Mouse (Mus musculus) MEL (cell line): ENCODE data around the gene Atp6v1g1. TPM values are rescaled to one million over a fixed set of nuclear protein-coding genes. Genes with fewer than 3 reads are reported as not detected.

ENCODE experiments used
- DNase-seq: peaks from one replicate; pipeline ENCODE4 v3.0.0; 2011; ENCODE audit warnings: low read depth, low spot score
- H3K27ac ChIP-seq: 2 replicates; pipeline ENCODE4 v1.5.1; 2012; ENCODE audit warnings: low read depth, mild to moderate bottlenecking, control low read depth, low read length, moderate library complexity; ENCODE audit not compliant: control insufficient read depth
- H3K27me3 ChIP-seq, 2 experiments: fragments of 150-350 bp in 1 of 2; sonication (generic) in 1 of 2; 2 replicates each; pipeline ENCODE4 v1.6.1; 2012; ENCODE audit warnings: low read length in 2 of 2, mild to moderate bottlenecking in 2 of 2, improper control_type of control experiment in 1 of 2, moderate library complexity in 1 of 2; ENCODE audit not compliant: insufficient read depth in 2 of 2, control insufficient read depth in 1 of 2
- H3K36me3 ChIP-seq, 2 experiments: 2 replicates each; pipeline ENCODE4 v1.6.1; 2012 to 2014; ENCODE audit warnings: low read length in 2 of 2, improper control_type of control experiment in 1 of 2, inconsistent platforms in 1 of 2, mild to moderate bottlenecking in 1 of 2; ENCODE audit not compliant: insufficient read depth in 2 of 2, control insufficient read depth in 1 of 2
- H3K4me1 ChIP-seq, 2 experiments: fragments of 150-350 bp in 1 of 2; sonication (generic) in 1 of 2; 2 replicates each; pipeline ENCODE4 v1.6.1; 2012; ENCODE audit warnings: low read length in 2 of 2, improper control_type of control experiment in 1 of 2, mild to moderate bottlenecking in 1 of 2; ENCODE audit not compliant: insufficient read depth in 2 of 2, control insufficient read depth in 1 of 2
- H3K4me3 ChIP-seq, 2 experiments: fragments of 150-350 bp in 1 of 2; sonication (generic) in 1 of 2; 2 replicates each; pipeline ENCODE4 v1.5.1; 2012; ENCODE audit warnings: low read depth in 2 of 2, low read length in 2 of 2, mild to moderate bottlenecking in 2 of 2, moderate library complexity in 2 of 2, control low read depth in 1 of 2, improper control_type of control experiment in 1 of 2; ENCODE audit not compliant: control insufficient read depth in 1 of 2, insufficient read depth in 1 of 2
- H3K79me2 ChIP-seq: 2 replicates; pipeline ENCODE4 v1.6.1; 2012; ENCODE audit warnings: mild to moderate bottlenecking, low read length, moderate library complexity; ENCODE audit not compliant: control insufficient read depth, poor library complexity, insufficient read depth
- H3K9ac ChIP-seq: 2 replicates; pipeline ENCODE4 v1.6.1; 2012; ENCODE audit warnings: low read depth, mild to moderate bottlenecking, control low read depth, low read length, moderate library complexity; ENCODE audit not compliant: control insufficient read depth, poor library complexity, severe bottlenecking
- H3K9me3 ChIP-seq: fragments of 150-350 bp; sonication (generic); replicated peaks from 2 replicates; pipeline ENCODE4 v1.6.1; 2012; ENCODE audit warnings: mild to moderate bottlenecking, low read length, improper control_type of control experiment, moderate library complexity; ENCODE audit not compliant: insufficient read depth
- CHD1 ChIP-seq: IDR thresholded peaks from 2 replicates; pipeline ENCODE4 v1.6.1; 2012; ENCODE audit warnings: low read depth, mild to moderate bottlenecking, inconsistent platforms, low read length, improper control_type of control experiment
- E2F4 ChIP-seq: IDR thresholded peaks from 2 replicates; pipeline ENCODE4 v1.6.1; 2011; ENCODE audit warnings: low read depth, low read length, improper control_type of control experiment, borderline replicate concordance
- ETS1 ChIP-seq: IDR thresholded peaks from 2 replicates; pipeline ENCODE4 v1.6.1; 2012; ENCODE audit warnings: low read depth, mild to moderate bottlenecking, inconsistent platforms, low read length, improper control_type of control experiment, moderate library complexity
- GATA1 ChIP-seq: IDR thresholded peaks from 2 replicates; pipeline ENCODE4 v1.6.1; 2011; ENCODE audit warnings: low read depth, low read length, improper control_type of control experiment
- KAT2A ChIP-seq: conservative IDR thresholded peaks from 2 replicates; pipeline ENCODE4 v1.6.1; 2012; ENCODE audit warnings: low read depth, low read length, improper control_type of control experiment, inconsistent platforms
- MAFK ChIP-seq: IDR thresholded peaks from 2 replicates; pipeline ENCODE4 v1.6.1; 2011; ENCODE audit warnings: low read depth, mild to moderate bottlenecking, low read length, improper control_type of control experiment, borderline replicate concordance
- MYB ChIP-seq: IDR thresholded peaks from 2 replicates; pipeline ENCODE4 v1.6.1; 2011; ENCODE audit warnings: mild to moderate bottlenecking, low read depth, low read length, improper control_type of control experiment
- NELFE ChIP-seq: IDR thresholded peaks from 2 replicates; pipeline ENCODE4 v1.6.1; 2011; ENCODE audit warnings: low read depth, low read length, improper control_type of control experiment
- POLR2AphosphoS2 ChIP-seq: IDR thresholded peaks from 2 replicates; pipeline ENCODE4 v1.6.1; 2011; ENCODE audit warnings: low read length, improper control_type of control experiment
- RAD21 ChIP-seq: IDR thresholded peaks from 2 replicates; pipeline ENCODE4 v1.6.1; 2011; ENCODE audit warnings: mild to moderate bottlenecking, low read depth, low read length, improper control_type of control experiment
- SIN3A ChIP-seq: IDR thresholded peaks from 2 replicates; pipeline ENCODE4 v1.6.1; 2012; ENCODE audit warnings: low read length, improper control_type of control experiment, inconsistent platforms
- SMC3 ChIP-seq: IDR thresholded peaks from 2 replicates; pipeline ENCODE4 v1.6.1; 2011; ENCODE audit warnings: low read depth, low read length, improper control_type of control experiment
- TAL1 ChIP-seq: IDR thresholded peaks from 2 replicates; pipeline ENCODE4 v1.6.1; 2012; ENCODE audit warnings: mild to moderate bottlenecking, inconsistent platforms, low read length, moderate library complexity, mixed read lengths
- TBP ChIP-seq: IDR thresholded peaks from 2 replicates; pipeline ENCODE4 v1.8.0; 2011; ENCODE audit warnings: low read depth, low read length, improper control_type of control experiment
- UBTF ChIP-seq: IDR thresholded peaks from 2 replicates; pipeline ENCODE4 v1.6.1; 2012; ENCODE audit warnings: low read depth, mild to moderate bottlenecking, inconsistent platforms, low read length, improper control_type of control experiment, moderate library complexity, borderline replicate concordance; ENCODE audit not compliant: insufficient read depth
- USF1 ChIP-seq: IDR thresholded peaks from 2 replicates; pipeline ENCODE4 v1.6.1; 2014; ENCODE audit warnings: low read depth, mild to moderate bottlenecking, inconsistent platforms, low read length, improper control_type of control experiment, moderate library complexity
- ZMIZ1 ChIP-seq: IDR thresholded peaks from 2 replicates; pipeline ENCODE4 v1.6.1; 2012; ENCODE audit warnings: low read depth, mild to moderate bottlenecking, inconsistent platforms, low read length, improper control_type of control experiment, moderate library complexity
- ZNF384 ChIP-seq: IDR thresholded peaks from 2 replicates; pipeline ENCODE4 v1.6.1; 2012; ENCODE audit warnings: low read depth, mild to moderate bottlenecking, inconsistent platforms, low read length, improper control_type of control experiment
- polyA plus RNA-seq, 2 experiments: library from polyadenylated mRNA; stranded (reverse) in 1 of 2; unstranded in 1 of 2; fragments of >175 nt in 1 of 2; fragments of >200 nt in 1 of 2; gene quantifications; 2 replicates each; pipeline versions ENCODE4 v1.2.1 to v1.2.4; 2012; ENCODE audit warnings: low replicate concordance in 2 of 2, low read depth in 1 of 2; ENCODE audit not compliant: insufficient read length in 2 of 2, insufficient read depth in 1 of 2, missing spikeins in 1 of 2
- total RNA-seq: library from RNA; depleted of rRNA; stranded (reverse); fragments of 300-350 nt; gene quantifications from 2 replicates; pipeline ENCODE4 v1.2.3, GENCODE M21; 2012

Gene Atp6v1g1
- total and polyA plus RNA-seq, 3 experiments = 122 to 164 TPM; not detected in 1

DNA sequence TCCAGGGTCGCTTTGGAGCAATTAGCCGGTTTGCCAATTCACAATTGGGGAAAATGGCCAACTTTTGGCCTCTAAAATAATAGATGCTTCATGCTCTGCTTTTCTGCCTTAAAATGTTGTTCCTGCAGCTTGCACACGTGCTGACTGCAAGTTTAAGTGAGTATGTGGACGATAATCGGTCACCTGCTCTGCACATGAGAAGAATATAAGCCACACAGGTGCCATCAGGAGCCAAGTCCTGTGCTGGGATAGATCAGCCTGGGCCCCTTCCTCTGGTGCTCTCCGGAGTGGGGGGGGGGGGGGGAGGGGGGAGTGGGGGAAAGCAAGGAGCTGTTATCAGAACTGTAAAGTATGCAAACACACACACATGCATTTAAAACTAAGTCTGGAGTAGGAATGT, 48.3 kb upstream of the Atp6v1g1 start:
- TF ChIP-seq UBTF (no peak), MYB (no peak), SIN3A (no peak), GATA1 (no peak), ZNF384 (no peak), USF1 (no peak)
- Histone ChIP-seq H3K4me3 (no peak overlapping the region), H3K27me3 (no peaks in the 10 kb centered on the region)

DNA sequence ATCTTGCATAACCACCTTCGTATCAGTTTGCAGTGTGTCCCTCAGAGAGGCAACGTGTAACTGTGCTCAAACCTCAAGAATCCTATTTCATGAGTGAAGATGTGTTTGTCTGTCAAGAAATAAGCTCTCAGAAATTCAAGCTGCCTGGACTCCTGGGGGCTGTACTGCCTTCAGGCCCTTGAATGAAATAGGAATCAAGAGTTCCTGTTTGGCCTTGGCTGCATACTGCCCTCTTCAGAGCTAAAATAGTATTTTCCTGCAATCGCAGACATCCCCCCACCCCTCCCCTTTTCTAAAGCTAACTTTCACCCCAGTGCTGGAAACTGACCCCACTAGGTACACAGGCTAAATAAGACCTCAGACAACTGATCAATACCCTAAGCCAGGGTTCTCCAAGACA, 46.2 kb upstream of the Atp6v1g1 start:
- Histone ChIP-seq H3K4me1 (no peaks in the 10 kb centered on the region), H3K27me3 (no peaks in the 10 kb centered on the region), H3K27ac (no peak overlapping the region), H3K9ac (no peak overlapping the region), H3K79me2 (no peaks in the 10 kb centered on the region), H3K36me3 (no peaks in the 10 kb centered on the region), H3K4me3 (no peak overlapping the region), H3K9me3 (no peaks in the 10 kb centered on the region)
- no peak for TF ChIP-seq SIN3A
- no peak for TF ChIP-seq UBTF
- TF ChIP-seq ZMIZ1 = no peak
- no peak for TF ChIP-seq RAD21
- TF ChIP-seq NELFE = no peak
- TF ChIP-seq E2F4 = no peak
- TF ChIP-seq ETS1 = no peak
- no peak for TF ChIP-seq MAFK
- TF ChIP-seq KAT2A = no peak
- DNase-seq = no peak

More for the DNA sequence above, 48.3 kb upstream of the Atp6v1g1 start:
- Histone ChIP-seq H3K9ac (no peak overlapping the region), H3K27ac (no peak overlapping the region), H3K36me3 (no peaks in the 10 kb centered on the region), H3K4me1 (no peaks in the 10 kb centered on the region), H3K79me2 (no peaks in the 10 kb centered on the region), H3K9me3 (no peaks in the 10 kb centered on the region)
- no peak for DNase-seq

DNA sequence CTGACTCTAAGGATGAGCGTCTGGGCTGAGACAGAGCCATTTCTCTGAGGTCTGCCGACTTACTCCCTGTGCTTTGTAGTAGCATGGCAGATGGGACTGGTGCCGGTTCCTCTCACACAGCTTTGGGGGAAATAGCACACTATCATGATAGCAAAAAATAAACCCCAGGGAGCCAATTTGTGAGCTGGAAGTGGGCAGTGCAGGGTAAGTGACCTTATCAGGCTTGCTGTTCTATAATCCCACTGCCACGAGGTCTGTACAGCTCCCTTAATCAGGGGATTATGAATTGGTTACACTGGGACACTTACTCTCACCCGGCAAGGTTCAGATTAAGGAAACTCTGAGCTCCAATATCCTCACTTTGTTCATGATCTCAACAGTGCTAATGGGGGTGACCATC, 43.5 kb upstream of the Atp6v1g1 start:
- DNase-seq = no peak
- Histone ChIP-seq H3K79me2 (no peaks in the 10 kb centered on the region), H3K9me3 (no peaks in the 10 kb centered on the region), H3K36me3 (no peaks in the 10 kb centered on the region), H3K9ac (no peak overlapping the region), H3K4me1 (no peaks in the 10 kb centered on the region), H3K27ac (no peak overlapping the region), H3K4me3 (no peak overlapping the region), H3K27me3 (no peaks in the 10 kb centered on the region)
- TF ChIP-seq TAL1 (no peak), CHD1 (no peak), MYB (no peak), TBP (no peak), POLR2AphosphoS2 (no peak), SMC3 (no peak)
- TF ChIP-seq, all 39 proteins: peak for 0
